Mouse (Mus musculus) c-Kit-positive CD71-positive TER-119-positive erythroid progenitor cells, embryonic 14.5 days (primary cell): ENCODE data around the gene Fyn.

Experiments
- DNase-seq: peaks from one replicate; pipeline ENCODE4 v3.0.0-alpha.2; 2013; ENCODE audit warnings: low spot score

Gene Fyn

GRCm38 (mm10) chr10:39443122-39443521 is 74.5 kb downstream of the Fyn start:
- no peak for DNase-seq

GRCm38 (mm10) chr10:39443947-39444346 is 75.3 kb downstream of the Fyn start:
- no peak for DNase-seq

GRCm38 (mm10) chr10:39445870-39446269 is 77.2 kb downstream of the Fyn start:
- DNase-seq, result no peak

- no peak for DNase-seq
Observed at GRCm38 (mm10) chr10:39446706-39447105, 78.1 kb downstream of the Fyn start.

- DNase-seq, result no peak
Observed at GRCm38 (mm10) chr10:39449179-39449578, 80.5 kb downstream of the Fyn start.

- DNase-seq, result no peak
Observed at GRCm38 (mm10) chr10:39450356-39450755, 81.7 kb downstream of the Fyn start.

GRCm38 (mm10) chr10:39451065-39451464 is 82.4 kb downstream of the Fyn start:
- DNase-seq, result no peak

GRCm38 (mm10) chr10:39451918-39452624 is 83.4 kb downstream of the Fyn start:
- DNase-seq, result no peak

- no peak for DNase-seq
Observed at GRCm38 (mm10) chr10:39455344-39455743, 86.7 kb downstream of the Fyn start.

GRCm38 (mm10) chr10:39455857-39456620 is 87.4 kb downstream of the Fyn start:
- DNase-seq, result peak; percentile 48

GRCm38 (mm10) chr10:39456776-39457175 is 88.1 kb downstream of the Fyn start:
- DNase-seq, result no peak

- DNase-seq, result no peak
Observed at GRCm38 (mm10) chr10:39457281-39457680, 88.6 kb downstream of the Fyn start.

GRCm38 (mm10) chr10:39458766-39459699 is 90.4 kb downstream of the Fyn start:
- DNase-seq, result peak; percentile 28

- no peak for DNase-seq
Observed at GRCm38 (mm10) chr10:39460621-39461020, 92.0 kb downstream of the Fyn start.

GRCm38 (mm10) chr10:39461909-39462308 is 93.3 kb downstream of the Fyn start:
- no peak for DNase-seq

GRCm38 (mm10) chr10:39462711-39463110 is 94.1 kb downstream of the Fyn start:
- no peak for DNase-seq

GRCm38 (mm10) chr10:39464383-39464782 is 95.7 kb downstream of the Fyn start:
- no peak for DNase-seq

- no peak for DNase-seq
Observed at GRCm38 (mm10) chr10:39467317-39467716, 98.7 kb downstream of the Fyn start.

- no peak for DNase-seq
Observed at GRCm38 (mm10) chr10:39467821-39468220, 99.2 kb downstream of the Fyn start.

- DNase-seq, result no peak
Observed at GRCm38 (mm10) chr10:39468576-39468975, 99.9 kb downstream of the Fyn start.

GRCm38 (mm10) chr10:39469341-39469740 is 100.7 kb downstream of the Fyn start:
- DNase-seq, result no peak

- no peak for DNase-seq
Observed at GRCm38 (mm10) chr10:39470321-39470720, 101.7 kb downstream of the Fyn start.
